Comparison of ENCODE assay signal across 10 mouse cellular contexts in genomic region chr9:47778438-47778837, GRCm38 (mm10).
DNase-seq lines count a peak whose midpoint lies in the region; ATAC-seq lines count a peak whose summit lies in the region.
"Had no signal": no experiment of that assay in that cellular context is flagged by ENCODE, and none has a peak within 500 bp of the region (broad histone marks: within the 10 kb centered on the region; RNA-seq: fewer than 3 reads in every experiment).

No protein-coding gene starts in this region.

- H3K4me3 ChIP-seq in heart, embryonic 14.5 days (ENCODE audit: control insufficient read depth in 1 of 2, insufficient read depth in 1 of 2, low read depth in 1 of 2, low read length in 2 of 2) = no peak overlapping the region
- H3K4me3 ChIP-seq: limb, embryonic 13.5 days had no signal

- WGBS in heart, embryonic 14.5 days = 34% methylated on average over 11 of the region's 11 CpGs

- H3K9me3 ChIP-seq in heart, embryonic 14.5 days (ENCODE audit: control insufficient read depth, low read length) = no peaks in the 10 kb centered on the region
- H3K9me3 ChIP-seq: limb, embryonic 13.5 days had no signal

- H3K27me3 ChIP-seq in heart, embryonic 14.5 days (ENCODE audit: control insufficient read depth, insufficient read depth, low read length) = no peaks in the 10 kb centered on the region
- H3K27me3 ChIP-seq: limb, embryonic 13.5 days had no signal

- peak; percentile 7 for DNase-seq in adrenal gland, adult 8-10 months
- DNase-seq in adrenal gland, postnatal 4 days (ENCODE audit: low spot score in 2 of 2) = no peak
- DNase-seq in heart, adult 8-10 months (ENCODE audit: low spot score) = no peak
- peak; percentile 79 for DNase-seq in Muller cell, postnatal 12 days (ENCODE audit: inconsistent ontology term)
- DNase-seq in lung, postnatal 10 days = peak; percentile 61
- DNase-seq in frontal cortex, postnatal 25 days (ENCODE audit: low spot score in 2 of 2) = no peak
- DNase-seq in left cerebral cortex, adult 8-10 months (ENCODE audit: low spot score in 2 of 2) = no peak
- DNase-seq: gastrocnemius, postnatal 36 days had no signal

- ATAC-seq in heart, embryonic 14.5 days (ENCODE audit: insufficient number of reproducible peaks, insufficient read depth, low FRiP score, low read depth) = no peak

- no peaks in the 10 kb centered on the region for H3K36me3 ChIP-seq in heart, embryonic 14.5 days (ENCODE audit: control insufficient read depth, insufficient read depth, low read length)
- H3K36me3 ChIP-seq: limb, embryonic 13.5 days had no signal

- H3K4me2 ChIP-seq in heart, embryonic 14.5 days (ENCODE audit: low read length) = peak overlapping the region; percentile 21; the same call in 1 of the 2 replicates
- H3K4me2 ChIP-seq: limb, embryonic 13.5 days had no signal

- H3K27ac ChIP-seq in heart, embryonic 14.5 days (replicated peaks in 1 of 2; ENCODE audit: control insufficient read depth in 1 of 2, insufficient read depth in 1 of 2, low read depth in 2 of 2, low read length in 2 of 2) = no peak overlapping the region
- H3K27ac ChIP-seq: limb, embryonic 13.5 days had no signal

- H3K4me1 ChIP-seq in heart, embryonic 14.5 days (ENCODE audit: control insufficient read depth in 2 of 2, insufficient read depth in 2 of 2, low read length in 2 of 2) = peaks cover 11 to 13% of the 10 kb centered on the region in 2 experiments

- H3K9ac ChIP-seq in heart, embryonic 14.5 days (ENCODE audit: low read length) = no peak overlapping the region
- H3K9ac ChIP-seq: limb, embryonic 13.5 days had no signal

Comparison
In these comparisons a context has a peak if more than half of its experiments do, and no peak if none do; other contexts are left out.
1. DNase-seq: peak in adrenal gland, adult 8-10 months (single experiment), Muller cell, postnatal 12 days (single experiment) and lung, postnatal 10 days (single experiment); none in adrenal gland, postnatal 4 days (0 of 2), heart, adult 8-10 months (single experiment), frontal cortex, postnatal 25 days (0 of 2) and left cerebral cortex, adult 8-10 months (0 of 2).